Mouse (Mus musculus): ENCODE data around the gene Olfr530.

Olfr530 gene

DNA sequence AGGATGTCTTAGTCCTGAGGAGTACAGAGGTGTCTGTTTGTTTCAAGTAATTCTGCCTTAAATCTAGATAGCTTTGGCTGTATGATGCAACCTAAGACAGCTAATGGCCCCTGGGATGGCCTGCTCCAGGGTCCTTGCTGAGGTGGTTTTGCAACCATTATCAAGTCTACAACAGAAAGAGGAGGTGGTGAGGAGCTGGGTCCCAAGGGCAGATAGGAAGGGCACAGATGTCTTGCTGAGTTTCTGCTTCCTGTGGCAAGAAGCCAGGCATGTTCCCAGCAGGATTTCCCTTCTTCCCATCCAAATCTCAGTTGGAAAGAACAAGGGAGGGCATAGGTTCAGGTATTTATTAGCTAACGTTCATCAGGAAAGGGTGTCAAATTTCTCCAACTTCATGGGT lies at the start of gene Olfr530:
Gene Olfr530 (minus strand): TSS at position 101 of the 400 bp plus-strand sequence.
- in situ Hi-C loops (cut with MboI; ENCODE audit: unreplicated experiment in 2 of 2) = no loop called here

DNA sequence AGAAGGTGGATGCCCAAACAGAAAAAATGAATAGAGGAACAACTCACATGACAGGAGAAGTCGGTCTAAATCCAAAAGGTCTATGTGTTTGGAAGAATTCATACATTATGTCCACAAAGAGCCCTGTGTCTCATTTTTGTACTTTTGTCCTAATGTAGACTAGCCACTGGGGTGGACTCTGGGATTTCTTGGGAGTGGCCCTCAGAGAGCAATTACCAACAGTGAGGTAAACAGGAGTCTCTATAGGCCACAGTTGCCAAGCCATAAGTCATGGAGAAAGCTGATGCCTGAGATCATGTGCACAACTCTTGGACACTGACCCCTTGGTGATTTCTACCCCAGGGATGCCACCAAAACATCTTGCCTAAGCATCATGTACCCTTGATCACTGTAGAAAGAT lies 45.4 kb upstream of the Olfr530 start, which contains the start of gene Olfr532:
Gene Olfr532 (minus strand): TSS at position 101 of the 400 bp plus-strand sequence.
- in situ Hi-C loops (cut with MboI; ENCODE audit: unreplicated experiment in 2 of 2) = no loop called here

DNA sequence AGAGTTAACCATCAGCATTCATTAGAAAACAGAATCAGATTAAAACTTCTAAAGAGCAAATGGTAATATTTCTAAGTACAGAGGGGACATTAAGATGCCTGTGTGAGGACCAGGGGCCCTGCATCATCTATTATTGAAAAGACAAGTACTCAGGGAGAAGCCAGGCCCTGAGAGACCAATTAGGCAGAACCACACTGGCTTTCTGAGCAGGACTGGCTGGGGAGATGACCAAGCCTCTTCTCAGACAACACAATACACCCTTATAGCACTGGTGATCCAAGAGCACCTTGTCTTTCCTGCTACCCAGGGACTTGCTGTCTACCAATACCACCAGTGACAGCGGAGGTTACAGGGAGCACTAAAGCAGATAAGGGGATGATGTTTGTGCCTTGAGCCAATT lies 26.7 kb upstream of the Olfr530 start, which contains the start of gene Olfr531:
Gene Olfr531 (minus strand): TSS at position 101 of the 400 bp plus-strand sequence.
- in situ Hi-C loops (cut with MboI; ENCODE audit: unreplicated experiment in 2 of 2) = no loop called here

DNA sequence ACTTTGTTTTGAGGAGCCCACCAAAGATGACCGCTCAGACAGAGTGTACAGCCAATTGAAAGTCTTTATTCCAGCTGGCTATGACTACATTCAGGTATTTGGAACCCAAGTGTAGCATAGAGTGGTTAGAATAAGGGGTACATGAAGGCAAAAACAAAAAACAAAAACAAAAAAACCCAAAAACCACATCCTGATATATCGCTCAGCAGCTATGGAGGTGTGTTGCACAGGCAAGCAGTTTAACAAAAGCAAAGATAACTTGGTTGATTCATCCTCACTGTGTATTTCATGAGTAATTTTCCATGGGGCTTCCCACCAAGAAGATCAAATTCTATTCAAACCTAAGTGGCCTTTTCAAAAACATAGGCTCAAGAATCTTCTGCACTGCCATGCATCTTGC lies 780 bp upstream of the Olfr530 start:
- in situ Hi-C loops (cut with MboI; ENCODE audit: unreplicated experiment in 2 of 2) = no loop called here

DNA sequence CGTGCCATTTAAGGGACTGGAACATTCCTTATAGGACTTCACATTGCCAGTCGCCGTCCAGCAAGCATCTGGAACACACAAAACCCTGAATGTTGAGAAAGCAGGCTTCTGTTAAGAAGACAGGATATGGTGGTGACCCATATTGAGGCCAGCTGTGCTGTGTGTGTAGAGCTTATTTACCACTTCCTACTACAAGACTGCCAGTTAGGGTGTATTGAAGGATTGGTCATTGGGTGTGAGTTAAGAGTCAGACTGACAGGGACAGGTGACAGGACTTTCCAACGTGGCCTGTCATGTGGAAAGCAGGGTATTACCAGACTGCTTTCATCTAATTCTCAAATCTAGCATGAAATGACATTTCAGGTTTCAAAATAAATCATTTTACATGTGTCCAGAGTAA lies 1.8 kb downstream of the Olfr530 start:
- in situ Hi-C loops (cut with MboI; ENCODE audit: unreplicated experiment in 2 of 2) = no loop called here

DNA sequence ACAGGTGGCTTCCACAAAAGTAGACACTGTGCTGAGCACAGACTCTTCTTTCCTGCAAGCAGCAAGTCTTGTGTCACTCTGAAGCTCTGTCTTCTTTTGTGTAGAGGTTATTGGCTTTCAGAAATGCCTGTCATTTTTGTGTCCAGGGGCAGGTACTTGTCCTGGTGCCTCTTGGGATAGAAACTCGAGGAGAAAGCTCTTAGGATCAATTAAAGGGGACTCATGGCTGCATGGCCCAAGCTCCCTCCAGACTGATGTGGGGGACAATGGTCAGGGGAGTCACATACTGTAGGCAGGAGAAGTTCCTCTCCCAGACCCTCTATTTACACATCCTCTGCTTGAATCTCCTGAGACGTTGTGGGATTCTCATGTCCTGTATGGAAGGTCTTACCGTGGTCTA lies 14.6 kb downstream of the Olfr530 start, which contains the start of gene Olfr60:
Gene Olfr60 (minus strand): TSS at position 101 of the 400 bp plus-strand sequence.
- in situ Hi-C loops (cut with MboI; ENCODE audit: unreplicated experiment in 2 of 2) = no loop called here

DNA sequence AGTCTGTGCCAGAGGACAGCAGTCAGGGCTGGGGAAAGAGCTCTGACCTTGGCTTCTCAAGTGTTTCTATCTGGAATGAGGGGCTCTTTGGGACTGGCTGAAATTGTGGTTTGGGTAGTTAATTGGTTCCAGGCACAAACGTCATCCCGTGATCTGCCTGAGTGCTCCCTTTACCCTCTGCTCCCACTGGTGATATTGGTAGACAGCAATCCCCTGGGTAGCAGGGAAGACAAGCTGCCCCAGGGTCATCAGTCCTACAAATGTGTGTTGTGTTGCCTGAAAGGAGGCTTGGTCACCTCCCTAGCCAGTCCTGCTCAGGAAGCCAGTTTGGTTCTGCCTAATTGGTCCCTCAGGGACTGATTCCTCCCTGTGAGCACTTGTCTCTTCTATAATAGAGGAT lies 42.4 kb downstream of the Olfr530 start, which contains the start of gene Olfr527:
Gene Olfr527 (plus strand): TSS at position 301 of the 400 bp plus-strand sequence.
- in situ Hi-C loops (cut with MboI; ENCODE audit: unreplicated experiment in 2 of 2) = no loop called here

- in situ Hi-C loops (cut with MboI; ENCODE audit: unreplicated experiment in 2 of 2) = no loop called here
Measured at GRCm38 (mm10) chr7:140329766-140330304, 46.3 kb downstream of the Olfr530 start.
